Mouse (Mus musculus) liver, adult 2 months (tissue): ENCODE results near the gene Nlrp9b. TPM values are rescaled to one million over a fixed set of nuclear protein-coding genes. Genes with fewer than 3 reads are reported as not detected.
"Not testable (repeated sequence)": the region's sequence is repeated elsewhere in the genome, so short reads cannot be mapped to it uniquely, and the experiment has no call there.

Experiments
- DNase-seq: peaks from one replicate; pipeline ENCODE4 v3.0.0-alpha.2; 2011; ENCODE audit warnings: low read depth, low spot score; ENCODE audit errors: extremely low read depth
- H3K27ac ChIP-seq: fragments of 200-500 bp; replicated peaks from 2 replicates; pipeline ENCODE4 v1.5.1; 2012; ENCODE audit warnings: low read depth, mild to moderate bottlenecking, control low read depth, inconsistent platforms, low read length; ENCODE audit not compliant: insufficient read depth
- H3K27me3 ChIP-seq: fragments of 200-500 bp; 2 replicates; pipeline ENCODE4 v1.6.1; 2012; ENCODE audit warnings: mild to moderate bottlenecking, moderate library complexity, low read length, inconsistent platforms; ENCODE audit not compliant: control insufficient read depth, insufficient read depth
- H3K36me3 ChIP-seq: fragments of 200-500 bp; 2 replicates; pipeline ENCODE4 v1.6.1; 2012; ENCODE audit warnings: low read length, inconsistent platforms; ENCODE audit not compliant: control insufficient read depth, insufficient read depth
- H3K4me1 ChIP-seq: fragments of 200-500 bp; 2 replicates; pipeline ENCODE4 v1.6.1; 2011; ENCODE audit warnings: low read length; ENCODE audit not compliant: control insufficient read depth, insufficient read depth
- H3K4me3 ChIP-seq: fragments of 200-500 bp; 2 replicates; pipeline ENCODE4 v1.5.1; 2011; ENCODE audit warnings: low read depth, mild to moderate bottlenecking, control low read depth, low read length, moderate library complexity; ENCODE audit not compliant: insufficient read depth
- H3K79me2 ChIP-seq: fragments of 200-500 bp; 2 replicates; pipeline ENCODE4 v1.6.1; 2012; ENCODE audit warnings: inconsistent platforms, mild to moderate bottlenecking, low read length, moderate library complexity; ENCODE audit not compliant: control insufficient read depth, insufficient read depth
- H3K9ac ChIP-seq: fragments of 200-500 bp; 2 replicates; pipeline ENCODE4 v1.6.1; 2012; ENCODE audit warnings: low read depth, mild to moderate bottlenecking, control low read depth, inconsistent platforms, low read length
- CTCF ChIP-seq: fragments of 200-500 bp; IDR thresholded peaks from 2 replicates; pipeline ENCODE4 v1.5.1; 2011; ENCODE audit warnings: low read depth, low read length, control low read depth
- POLR2A ChIP-seq: fragments of 200-500 bp; IDR thresholded peaks from 2 replicates; pipeline ENCODE4 v1.6.1; 2011; ENCODE audit warnings: low read length, control low read depth; ENCODE audit not compliant: insufficient read depth; ENCODE audit errors: extremely low read depth
- WGBS: fragments of 180-500 bp; shearing (Covaris S2); methylation state at CpG from one replicate; pipeline ENCODE4 v1.1.7; 2018; 5-methylcytosine and 5-hydroxymethylcytosine counted together
- polyA plus RNA-seq: library from polyadenylated mRNA; depleted of rRNA; stranded (reverse); fragments of >200 nt; gene quantifications from 2 replicates; pipeline ENCODE4 v1.2.3, GENCODE M21; 2012
- total RNA-seq: library from RNA; depleted of rRNA; stranded (reverse); fragments of >200 nt; gene quantifications from 2 replicates; pipeline ENCODE4 v1.2.3, GENCODE M21; 2014

Nlrp9b gene
- total and polyA plus RNA-seq, 2 experiments: not detected

- 54% methylated on average over 7 of the region's 7 CpGs for WGBS
- no peaks in the 10 kb centered on the region for H3K27me3 ChIP-seq
- no peak within 1 kb of the TSS for H3K4me3 ChIP-seq
- H3K9ac ChIP-seq: no peak within 1 kb of the TSS
- H3K36me3 ChIP-seq: no peaks in the 10 kb centered on the region
- H3K79me2 ChIP-seq: no peaks in the 10 kb centered on the region
- peak; percentile 74 for DNase-seq
- no peak within 1 kb of the TSS for H3K27ac ChIP-seq
- TF ChIP-seq POLR2A (no peak), CTCF (no peak)
- H3K4me1 ChIP-seq: no peaks in the 10 kb centered on the region; the same call in 1 of the 2 replicates
Measured at GRCm38 (mm10) chr7:19964985-19965579, 26.2 kb upstream of the Nlrp9b start, which contains the start of gene Ceacam20. Ceacam20 (plus strand) TSS chr7:19965412.

GRCm38 (mm10) chr7:19969106-19969505, 22.2 kb upstream of the Nlrp9b start:
- H3K9ac ChIP-seq: no peak overlapping the region
- no peaks in the 10 kb centered on the region for H3K36me3 ChIP-seq
- no peaks in the 10 kb centered on the region; the same call in 1 of the 2 replicates for H3K4me1 ChIP-seq
- no peak overlapping the region for H3K27ac ChIP-seq
- H3K27me3 ChIP-seq: no peaks in the 10 kb centered on the region
- 71% methylated on average over 3 of the region's 3 CpGs for WGBS
- no peaks in the 10 kb centered on the region for H3K79me2 ChIP-seq
- TF ChIP-seq CTCF: no peak
- no peak overlapping the region for H3K4me3 ChIP-seq
- DNase-seq: no peak

- no peaks in the 10 kb centered on the region for H3K36me3 ChIP-seq
- no peak overlapping the region for H3K4me3 ChIP-seq
- H3K9ac ChIP-seq: no peak overlapping the region
- H3K4me1 ChIP-seq: no peaks in the 10 kb centered on the region; the same call in 1 of the 2 replicates
- no peak for DNase-seq
- 86% methylated on average over 4 of the region's 4 CpGs for WGBS
- TF ChIP-seq CTCF (no peak), POLR2A (no peak)
- H3K27ac ChIP-seq: no peak overlapping the region
- H3K79me2 ChIP-seq: no peaks in the 10 kb centered on the region
- no peaks in the 10 kb centered on the region for H3K27me3 ChIP-seq
Measured at GRCm38 (mm10) chr7:19969541-19970090, 21.6 kb upstream of the Nlrp9b start.

- no peaks in the 10 kb centered on the region for H3K79me2 ChIP-seq
- DNase-seq: no peak
- WGBS: 90% methylated on average over 8 of the region's 8 CpGs
Measured at GRCm38 (mm10) chr7:19970196-19970595, 21.1 kb upstream of the Nlrp9b start.

GRCm38 (mm10) chr7:19971516-19971915, 19.7 kb upstream of the Nlrp9b start:
- Histone ChIP-seq H3K79me2 (no peaks in the 10 kb centered on the region), H3K4me1 (no peaks in the 10 kb centered on the region), H3K9ac (no peak overlapping the region), H3K36me3 (no peaks in the 10 kb centered on the region), H3K27ac (no peak overlapping the region), H3K4me3 (no peak overlapping the region), H3K27me3 (no peaks in the 10 kb centered on the region)
- TF ChIP-seq CTCF: no peak
- no peak for DNase-seq
- WGBS: 84% methylated on average over 4 of the region's 4 CpGs

More at GRCm38 (mm10) chr7:19970196-19970595, 21.1 kb upstream of the Nlrp9b start:
- H3K27me3 ChIP-seq: no peaks in the 10 kb centered on the region
- H3K36me3 ChIP-seq: no peaks in the 10 kb centered on the region
- TF ChIP-seq CTCF: no peak
- no peak overlapping the region for H3K27ac ChIP-seq
- no peak overlapping the region for H3K4me3 ChIP-seq
- H3K9ac ChIP-seq: no peak overlapping the region
- no peaks in the 10 kb centered on the region; the same call in 1 of the 2 replicates for H3K4me1 ChIP-seq

- not testable (repeated sequence) for H3K27ac ChIP-seq, H3K4me3 ChIP-seq, H3K36me3 ChIP-seq, H3K9ac ChIP-seq, H3K4me1 ChIP-seq, DNase-seq, H3K27me3 ChIP-seq, H3K79me2 ChIP-seq
- WGBS: 67% methylated on average over 3 of the region's 3 CpGs
Measured at GRCm38 (mm10) chr7:19996721-19997120, 5.5 kb downstream of the Nlrp9b start.
